Mouse (Mus musculus) midbrain, postnatal 0 days (tissue): Measurements from ENCODE around the gene Rassf5. TPM values are rescaled to one million over a fixed set of nuclear protein-coding genes. Genes with fewer than 3 reads are reported as not detected.

ENCODE experiments used
- ATAC-seq: fragments of 200-750 bp; cut with Nextera tagmentation; 2 replicates; pipeline ENCODE4 v1.8.0; 2017; ENCODE audit warnings: moderate number of reproducible peaks, mild to moderate bottlenecking, moderate TSS enrichment, moderate library complexity; ENCODE audit not compliant: low FRiP score
- DNase-seq: peaks from one replicate; pipeline ENCODE4 v3.0.0-alpha.2; 2015; ENCODE audit warnings: low spot score
- H3K27ac ChIP-seq: fragments of 300-500 bp; sonication (generic); 2 replicates; pipeline ENCODE4 v1.5.1; 2014; ENCODE audit warnings: low read depth, mild to moderate bottlenecking, low read length, mixed read lengths
- H3K27me3 ChIP-seq: fragments of 300-500 bp; sonication (generic); 2 replicates; pipeline ENCODE4 v1.6.1; 2014; ENCODE audit warnings: low read length, control low read depth, mixed read lengths; ENCODE audit not compliant: insufficient read depth
- H3K36me3 ChIP-seq: fragments of 300-500 bp; sonication (generic); 2 replicates; pipeline ENCODE4 v1.6.1; 2014; ENCODE audit warnings: low read length, control low read depth, mixed read lengths; ENCODE audit not compliant: insufficient read depth
- H3K4me1 ChIP-seq: fragments of 300-500 bp; sonication (generic); 2 replicates; pipeline ENCODE4 v1.6.1; 2014; ENCODE audit warnings: mild to moderate bottlenecking, control low read depth, antibody characterized with exemption, low read length, mixed read lengths; ENCODE audit not compliant: insufficient read depth
- H3K4me2 ChIP-seq: fragments of 300-500 bp; sonication (generic); 2 replicates; pipeline ENCODE4 v1.6.1; 2014; ENCODE audit warnings: low read depth, mild to moderate bottlenecking, low read length, mixed read lengths; ENCODE audit not compliant: poor library complexity, severe bottlenecking
- H3K4me3 ChIP-seq: fragments of 300-500 bp; sonication (generic); 2 replicates; pipeline ENCODE4 v1.5.1; 2014; ENCODE audit warnings: low read depth, mild to moderate bottlenecking, low read length, moderate library complexity
- H3K9ac ChIP-seq: fragments of 300-500 bp; sonication (generic); replicated peaks from 2 replicates; pipeline ENCODE4 v1.6.1; 2014; ENCODE audit warnings: mild to moderate bottlenecking, low read length, moderate library complexity, mixed read lengths; ENCODE audit not compliant: poor library complexity, severe bottlenecking
- H3K9me3 ChIP-seq: fragments of 300-500 bp; sonication (generic); 2 replicates; pipeline ENCODE4 v1.6.1; 2016; ENCODE audit warnings: low read length, control low read depth
- CTCF ChIP-seq: IDR thresholded peaks from 2 replicates; pipeline ENCODE4 v1.5.1; 2016; ENCODE audit warnings: antibody characterized with exemption, mild to moderate bottlenecking
- WGBS: fragments of 180-500 bp; shearing (Covaris S2); extraction: QIAGEN DNeasy Blood & Tissue Kit; methylation state at CpG from one replicate; pipeline ENCODE4 v1.1.7; 2014; 5-methylcytosine and 5-hydroxymethylcytosine counted together
- polyA plus RNA-seq: library from polyadenylated mRNA; unstranded; fragments of >200 nt; fragmentation: Nextera tagmentation; extraction: Ambion mirVana; gene quantifications from 2 replicates; pipeline ENCODE4 v1.2.1, GENCODE M21; 2015
- total RNA-seq: library from RNA; depleted of rRNA; stranded (reverse); fragments of >200 nt; gene quantifications from 2 replicates; pipeline ENCODE4 v1.2.3, GENCODE M21; 2014

Gene Rassf5
- total and polyA plus RNA-seq, 2 experiments from 2014 or later, result 4.9 to 9.0 TPM

- Histone ChIP-seq H3K4me3 (no peak overlapping the region), H3K36me3 (no peaks in the 10 kb centered on the region), H3K4me1 (no peaks in the 10 kb centered on the region), H3K4me2 (no peak overlapping the region), H3K9me3 (no peaks in the 10 kb centered on the region), H3K9ac (no peak overlapping the region), H3K27me3 (no peaks in the 10 kb centered on the region), H3K27ac (no peak overlapping the region)
- no peak for TF ChIP-seq CTCF
- DNase-seq (no peak), ATAC-seq (no peak)
- WGBS, result 78% methylated on average over 4 of the region's 4 CpGs
Measured at GRCm38 (mm10) chr1:131201391-131201790, 43.7 kb downstream of the Rassf5 start.

GRCm38 (mm10) chr1:131200588-131200987, 44.5 kb downstream of the Rassf5 start:
- WGBS, result 59% methylated on average over 10 of the region's 10 CpGs
- Histone ChIP-seq H3K27me3 (no peaks in the 10 kb centered on the region), H3K27ac (no peak overlapping the region), H3K9ac (no peak overlapping the region), H3K4me3 (no peak overlapping the region), H3K36me3 (no peaks in the 10 kb centered on the region), H3K9me3 (no peaks in the 10 kb centered on the region), H3K4me1 (no peaks in the 10 kb centered on the region), H3K4me2 (no peak overlapping the region)
- ATAC-seq, result no peak
- TF ChIP-seq CTCF, result no peak
- no peak for DNase-seq

- DNase-seq, result no peak
- Histone ChIP-seq H3K4me3 (no peak overlapping the region), H3K36me3 (no peaks in the 10 kb centered on the region), H3K9me3 (no peaks in the 10 kb centered on the region), H3K4me2 (no peak overlapping the region), H3K9ac (no peak overlapping the region), H3K27ac (no peak overlapping the region), H3K4me1 (no peaks in the 10 kb centered on the region), H3K27me3 (no peaks in the 10 kb centered on the region)
- WGBS, result 55% methylated on average over 12 of the region's 12 CpGs
- no peak for ATAC-seq
- no peak for TF ChIP-seq CTCF
Measured at GRCm38 (mm10) chr1:131199976-131200375, 45.1 kb downstream of the Rassf5 start.

GRCm38 (mm10) chr1:131199118-131199821, 45.8 kb downstream of the Rassf5 start:
- Histone ChIP-seq H3K9ac (no peak overlapping the region), H3K4me2 (no peak overlapping the region), H3K36me3 (no peaks in the 10 kb centered on the region), H3K4me1 (no peaks in the 10 kb centered on the region), H3K27ac (no peak overlapping the region), H3K9me3 (no peaks in the 10 kb centered on the region), H3K4me3 (no peak overlapping the region), H3K27me3 (no peaks in the 10 kb centered on the region)
- TF ChIP-seq CTCF, result no peak
- DNase-seq (no peak), ATAC-seq (no peak)
- WGBS, result 87% methylated on average over 18 of the region's 18 CpGs

GRCm38 (mm10) chr1:131198417-131198960, 46.6 kb downstream of the Rassf5 start:
- 65% methylated on average over 9 of the region's 9 CpGs for WGBS
- Histone ChIP-seq H3K9me3 (no peaks in the 10 kb centered on the region), H3K36me3 (no peaks in the 10 kb centered on the region), H3K4me1 (no peaks in the 10 kb centered on the region), H3K4me2 (no peak overlapping the region), H3K27ac (no peak overlapping the region), H3K9ac (no peak overlapping the region), H3K27me3 (no peaks in the 10 kb centered on the region), H3K4me3 (no peak overlapping the region)
- DNase-seq (no peak), ATAC-seq (no peak)
- no peak for TF ChIP-seq CTCF

GRCm38 (mm10) chr1:131196107-131196506, 49.0 kb downstream of the Rassf5 start:
- TF ChIP-seq CTCF, result no peak
- WGBS, result 59% methylated on average over 2 of the region's 2 CpGs
- Histone ChIP-seq H3K27me3 (no peaks in the 10 kb centered on the region), H3K9ac (no peak overlapping the region), H3K4me2 (no peak overlapping the region), H3K36me3 (no peaks in the 10 kb centered on the region), H3K9me3 (no peaks in the 10 kb centered on the region), H3K4me3 (no peak overlapping the region), H3K27ac (no peak overlapping the region), H3K4me1 (no peaks in the 10 kb centered on the region)
- ATAC-seq, result no peak
- DNase-seq, result no peak
